Mouse (Mus musculus): Measurements from ENCODE around the gene Gsdme. TPM values are rescaled to one million over a fixed set of nuclear protein-coding genes. Genes with fewer than 3 reads are reported as not detected.

Gene Gsdme
- polyA plus RNA-seq, 1 experiment from 2014 or later, result 25.6 TPM

DNA sequence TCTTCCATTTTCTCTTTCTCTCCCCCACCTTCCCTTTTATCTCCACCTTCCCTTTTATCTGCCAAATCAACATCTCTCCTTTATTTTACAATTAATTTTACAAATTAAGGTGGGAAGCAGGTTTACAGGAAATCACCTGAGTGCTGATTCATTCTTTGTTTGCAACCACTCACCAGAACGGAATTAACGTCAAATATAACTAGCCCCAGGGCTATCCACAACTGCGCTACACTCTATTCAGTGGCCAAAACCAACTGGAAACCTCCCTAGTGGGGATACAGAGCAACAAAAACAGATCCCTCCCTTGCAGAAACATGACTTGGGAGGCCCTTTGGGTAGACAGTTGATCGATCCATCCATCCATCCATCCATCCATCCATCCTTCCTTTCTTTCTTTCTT lies 94.8 kb downstream of the Gsdme start:
- Histone ChIP-seq H3K4me2 (replicated peaks; ENCODE audit: low read depth) (no peak overlapping the region), H3K36me3 (ENCODE audit: control insufficient read depth, insufficient read depth) (no peaks in the 10 kb centered on the region), H3K27me3 (replicated peaks; ENCODE audit: control insufficient read depth, insufficient read depth, low read length) (no peaks in the 10 kb centered on the region), H3K4me3 (ENCODE audit: low read depth, low read length) (no peak overlapping the region), H3K9ac (ENCODE audit: low read depth, low read length) (no peak overlapping the region), H3K9me3 (ENCODE audit: control insufficient read depth) (no peaks in the 10 kb centered on the region), H3K4me1 (replicated peaks; ENCODE audit: control insufficient read depth, insufficient read depth, low read length) (no peaks in the 10 kb centered on the region), H3K27ac (ENCODE audit: low read depth, low read length) (no peak overlapping the region)
- no peak for TF ChIP-seq CTCF (IDR thresholded peaks at IDR 0.05; ENCODE audit: low read depth)
- ATAC-seq, result no peak
- 95% methylated on average over 4 of the region's 4 CpGs for WGBS

DNA sequence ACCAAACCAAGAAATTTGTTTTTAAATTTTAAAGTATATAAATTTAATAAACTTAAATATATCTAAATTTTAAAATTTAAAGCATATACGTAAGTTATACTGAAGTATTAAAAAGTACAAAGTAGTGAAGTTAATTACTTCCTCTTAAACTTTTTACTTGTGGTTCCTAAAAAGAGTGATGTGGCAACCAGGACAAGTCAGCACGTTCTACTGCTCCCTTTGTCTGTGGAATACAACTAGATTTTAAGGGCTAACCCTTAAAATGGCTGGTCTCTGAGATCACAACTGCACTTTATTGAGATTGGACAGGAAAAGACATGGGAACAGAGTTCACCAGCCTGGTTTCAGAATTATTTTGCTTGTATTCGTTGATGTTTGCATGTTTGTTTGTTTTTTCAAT lies 100.6 kb downstream of the Gsdme start:
- no peak overlapping the region for H3K27ac ChIP-seq (ENCODE audit: low read depth, low read length)
- no peak overlapping the region for H3K4me2 ChIP-seq (replicated peaks; ENCODE audit: low read depth)
- H3K9me3 ChIP-seq (ENCODE audit: control insufficient read depth), result no peaks in the 10 kb centered on the region
- TF ChIP-seq CTCF (IDR thresholded peaks at IDR 0.05; ENCODE audit: low read depth), result no peak
- H3K4me1 ChIP-seq (replicated peaks; ENCODE audit: control insufficient read depth, insufficient read depth, low read length), result no peaks in the 10 kb centered on the region
- ATAC-seq, result no peak
- no peaks in the 10 kb centered on the region for H3K27me3 ChIP-seq (replicated peaks; ENCODE audit: control insufficient read depth, insufficient read depth, low read length)
- 84% methylated on average over 3 of the region's 3 CpGs for WGBS
- no peaks in the 10 kb centered on the region for H3K36me3 ChIP-seq (ENCODE audit: control insufficient read depth, insufficient read depth)
- no peak overlapping the region for H3K4me3 ChIP-seq (ENCODE audit: low read depth, low read length)
- no peak overlapping the region for H3K9ac ChIP-seq (ENCODE audit: low read depth, low read length)

- Histone ChIP-seq H3K4me2 (replicated peaks; ENCODE audit: low read depth) (no peak overlapping the region), H3K4me3 (ENCODE audit: low read depth, low read length) (no peak overlapping the region), H3K9ac (ENCODE audit: low read depth, low read length) (no peak overlapping the region), H3K4me1 (replicated peaks; ENCODE audit: control insufficient read depth, insufficient read depth, low read length) (no peaks in the 10 kb centered on the region), H3K27me3 (replicated peaks; ENCODE audit: control insufficient read depth, insufficient read depth, low read length) (no peaks in the 10 kb centered on the region), H3K36me3 (ENCODE audit: control insufficient read depth, insufficient read depth) (no peaks in the 10 kb centered on the region), H3K27ac (ENCODE audit: low read depth, low read length) (no peak overlapping the region), H3K9me3 (ENCODE audit: control insufficient read depth) (no peaks in the 10 kb centered on the region)
- no peak for ATAC-seq
- WGBS, result 90% methylated on average over 6 of the region's 6 CpGs
- TF ChIP-seq CTCF (IDR thresholded peaks at IDR 0.05; ENCODE audit: low read depth), result no peak
These were observed 103.8 kb downstream of the Gsdme start for GRCm38 (mm10) chr6:50159842-50160241.

DNA sequence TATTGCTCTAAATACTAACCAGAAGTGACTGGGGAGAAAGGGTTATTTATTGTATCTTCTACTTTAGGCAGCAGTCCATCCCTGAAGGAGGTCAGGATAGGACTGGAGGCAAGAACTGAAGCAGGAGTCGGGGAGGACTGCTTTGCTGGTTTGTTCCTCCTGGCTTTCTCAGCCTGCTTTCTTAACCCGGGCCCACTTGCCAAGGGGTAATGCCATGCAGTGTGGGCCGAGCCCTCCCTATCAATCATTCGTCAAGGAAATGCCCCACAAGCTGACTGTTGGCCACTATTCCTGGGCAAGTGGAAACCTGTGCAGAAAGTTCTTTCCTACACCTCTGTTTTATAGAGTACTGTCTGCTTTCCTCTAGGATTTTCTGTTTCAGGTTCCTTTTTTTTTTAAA lies 114.3 kb downstream of the Gsdme start:
- Histone ChIP-seq H3K9me3 (ENCODE audit: control insufficient read depth) (no peaks in the 10 kb centered on the region), H3K4me1 (replicated peaks; ENCODE audit: control insufficient read depth, insufficient read depth, low read length) (no peaks in the 10 kb centered on the region), H3K27ac (ENCODE audit: low read depth, low read length) (no peak overlapping the region), H3K36me3 (ENCODE audit: control insufficient read depth, insufficient read depth) (peaks cover 3% of the 10 kb centered on the region; the same call in 1 of the 2 replicates), H3K4me3 (ENCODE audit: low read depth, low read length) (no peak overlapping the region), H3K27me3 (replicated peaks; ENCODE audit: control insufficient read depth, insufficient read depth, low read length) (no peaks in the 10 kb centered on the region), H3K9ac (ENCODE audit: low read depth, low read length) (no peak overlapping the region), H3K4me2 (replicated peaks; ENCODE audit: low read depth) (no peak overlapping the region)
- no peak for ATAC-seq
- WGBS, result 88% methylated on average over 4 of the region's 4 CpGs
- no peak for TF ChIP-seq CTCF (IDR thresholded peaks at IDR 0.05; ENCODE audit: low read depth)

GRCm38 (mm10) chr6:50146158-50146557 lies 117.5 kb downstream of the Gsdme start:
- Histone ChIP-seq H3K27me3 (replicated peaks; ENCODE audit: control insufficient read depth, insufficient read depth, low read length) (no peaks in the 10 kb centered on the region), H3K4me3 (ENCODE audit: low read depth, low read length) (no peak overlapping the region), H3K9me3 (ENCODE audit: control insufficient read depth) (no peaks in the 10 kb centered on the region), H3K27ac (ENCODE audit: low read depth, low read length) (no peak overlapping the region), H3K9ac (ENCODE audit: low read depth, low read length) (no peak overlapping the region), H3K4me2 (replicated peaks; ENCODE audit: low read depth) (no peak overlapping the region), H3K4me1 (replicated peaks; ENCODE audit: control insufficient read depth, insufficient read depth, low read length) (no peaks in the 10 kb centered on the region), H3K36me3 (ENCODE audit: control insufficient read depth, insufficient read depth) (peaks cover 3% of the 10 kb centered on the region; the same call in 1 of the 2 replicates)
- no peak for TF ChIP-seq CTCF (IDR thresholded peaks at IDR 0.05; ENCODE audit: low read depth)
- ATAC-seq, result no peak

DNA sequence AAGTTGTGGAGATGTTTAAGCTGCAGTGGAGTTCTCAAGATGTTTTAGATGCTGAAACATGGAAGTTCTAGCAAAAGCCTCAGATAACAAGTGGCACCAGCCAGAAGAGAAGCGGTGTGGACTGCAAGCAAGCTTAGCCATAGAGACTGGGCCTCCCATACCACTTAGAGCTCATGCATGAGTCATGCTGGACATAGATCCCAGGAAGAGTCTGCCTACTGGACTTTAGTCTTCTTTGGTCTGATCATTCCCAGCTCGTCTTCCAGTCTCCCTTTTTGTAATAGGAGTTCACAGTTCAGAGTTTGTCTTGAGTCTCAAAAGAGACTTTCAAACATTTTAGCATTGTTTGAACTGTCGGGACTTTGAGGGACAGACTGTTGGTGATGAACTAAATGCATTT lies 124.1 kb downstream of the Gsdme start:
- 49% methylated on average over 3 of the region's 3 CpGs for WGBS

More for the DNA sequence above, 124.1 kb downstream of the Gsdme start:
- ATAC-seq, result peak; percentile 83
- Histone ChIP-seq H3K4me3 (ENCODE audit: low read depth, low read length) (no peak overlapping the region), H3K9ac (ENCODE audit: low read depth, low read length) (no peak overlapping the region), H3K4me2 (replicated peaks; ENCODE audit: low read depth) (no peak overlapping the region), H3K4me1 (replicated peaks; ENCODE audit: control insufficient read depth, insufficient read depth, low read length) (0 out of 2 replicates have a peak, but pooled peaks cover 5% of the 10 kb centered on the region), H3K36me3 (ENCODE audit: control insufficient read depth, insufficient read depth) (no peaks in the 10 kb centered on the region), H3K9me3 (ENCODE audit: control insufficient read depth) (no peaks in the 10 kb centered on the region), H3K27me3 (replicated peaks; ENCODE audit: control insufficient read depth, insufficient read depth, low read length) (no peaks in the 10 kb centered on the region), H3K27ac (ENCODE audit: low read depth, low read length) (peak overlapping the region; percentile 22; the same call in 1 of the 2 replicates)
- TF ChIP-seq CTCF (IDR thresholded peaks at IDR 0.05; ENCODE audit: low read depth), result no peak

Other genes starting within 250 kb of the Gsdme start
- 32.1 TPM in 2 replicates for gene Mpp6, start 153.6 kb downstream of the Gsdme start, polyA plus RNA-seq (2015; fragmentation: Nextera tagmentation; extraction: Ambion mirVana)
- 12.5 and 13.6 TPM in 2 replicates for gene Osbpl3, start 192.3 kb upstream of the Gsdme start, polyA plus RNA-seq (2015; fragmentation: Nextera tagmentation; extraction: Ambion mirVana)